Mouse (Mus musculus) small intestine, adult 2 months (tissue): ENCODE measurements around the gene Dop1b.

Experiments
- CTCF ChIP-seq: fragments of 200-500 bp; IDR thresholded peaks from 2 replicates; pipeline ENCODE4 v1.5.1; 2012; ENCODE audit warnings: low read depth, mild to moderate bottlenecking, control low read depth, inconsistent platforms, low read length, moderate library complexity, mixed read lengths; ENCODE audit not compliant: insufficient replicate concordance, insufficient read length; ENCODE audit errors: extremely low read depth
- POLR2A ChIP-seq: fragments of 200-500 bp; IDR thresholded peaks from 2 replicates; pipeline ENCODE4 v1.6.1; 2012; ENCODE audit warnings: low read depth, mild to moderate bottlenecking, control low read depth, inconsistent platforms, low read length, moderate library complexity

DNA sequence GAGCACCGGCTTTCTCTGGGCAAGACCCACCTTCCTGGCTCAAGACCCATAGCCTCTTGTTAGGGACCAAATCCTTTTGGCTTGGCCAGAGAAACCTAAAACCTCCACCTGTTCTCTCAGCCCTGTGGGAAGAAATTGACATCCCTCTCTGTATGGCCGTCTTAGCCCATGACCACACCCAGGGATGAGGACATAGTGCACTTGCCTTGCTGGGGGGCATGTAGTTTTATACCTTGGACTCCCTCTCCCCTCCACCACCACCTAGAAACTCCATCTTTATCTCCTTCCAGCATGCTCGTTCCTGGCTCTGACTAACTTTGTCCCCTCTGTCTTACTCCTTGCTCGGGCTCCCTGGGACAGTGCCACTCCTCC, 107.6 kb downstream of the Dop1b start:
- TF ChIP-seq CTCF = no peak
- no peak for TF ChIP-seq POLR2A
